Mouse (Mus musculus) lung, embryonic 15.5 days (tissue): Measurements from ENCODE around the gene Zfp969. TPM values are rescaled to one million over a fixed set of nuclear protein-coding genes. Genes with fewer than 3 reads are reported as not detected.
"Not testable (repeated sequence)": the region's sequence is repeated elsewhere in the genome, so short reads cannot be mapped to it uniquely, and the experiment has no call there.

Source experiments
- ATAC-seq: fragments of 200-750 bp; cut with Nextera tagmentation; 2 replicates; pipeline ENCODE4 v1.8.0; 2017; ENCODE audit warnings: moderate number of reproducible peaks, borderline replicate concordance; ENCODE audit not compliant: low FRiP score, low TSS enrichment; ENCODE audit errors: extremely low read depth
- H3K27ac ChIP-seq: fragments of 300-500 bp; sonication (generic); 2 replicates; pipeline ENCODE4 v1.5.1; 2015; ENCODE audit warnings: moderate library complexity, mild to moderate bottlenecking, inconsistent platforms
- H3K27me3 ChIP-seq: fragments of 300-500 bp; sonication (generic); 2 replicates; pipeline ENCODE4 v1.6.1; 2015; ENCODE audit warnings: inconsistent platforms
- H3K36me3 ChIP-seq: fragments of 300-500 bp; sonication (generic); 2 replicates; pipeline ENCODE4 v1.6.1; 2015; ENCODE audit warnings: inconsistent platforms
- H3K4me1 ChIP-seq: fragments of 300-500 bp; sonication (generic); 2 replicates; pipeline ENCODE4 v1.6.1; 2015; ENCODE audit warnings: inconsistent platforms
- H3K4me2 ChIP-seq: fragments of 300-500 bp; sonication (generic); 2 replicates; pipeline ENCODE4 v1.6.1; 2015; ENCODE audit warnings: inconsistent platforms, mild to moderate bottlenecking, moderate library complexity
- H3K4me3 ChIP-seq: fragments of 300-500 bp; sonication (generic); 2 replicates; pipeline ENCODE4 v1.5.1; 2015; ENCODE audit warnings: mild to moderate bottlenecking, inconsistent platforms
- H3K9ac ChIP-seq: fragments of 300-500 bp; sonication (generic); 2 replicates; pipeline ENCODE4 v1.6.1; 2015; ENCODE audit warnings: inconsistent platforms
- H3K9me3 ChIP-seq: fragments of 300-500 bp; sonication (generic); 2 replicates; pipeline ENCODE4 v1.6.1; 2016; ENCODE audit warnings: inconsistent platforms
- WGBS: fragments of 180-500 bp; shearing (Covaris S2); methylation state at CpG from one replicate; pipeline ENCODE4 v1.1.7; 2015; 5-methylcytosine and 5-hydroxymethylcytosine counted together
- polyA plus RNA-seq: library from polyadenylated mRNA; unstranded; fragments of >200 nt; fragmentation: Nextera tagmentation; extraction: Ambion mirVana; gene quantifications from 2 replicates; pipeline ENCODE4 v1.2.1, GENCODE M21; 2015

Zfp969 gene
- polyA plus RNA-seq = 24.2 and 34.0 TPM in 2 replicates

DNA sequence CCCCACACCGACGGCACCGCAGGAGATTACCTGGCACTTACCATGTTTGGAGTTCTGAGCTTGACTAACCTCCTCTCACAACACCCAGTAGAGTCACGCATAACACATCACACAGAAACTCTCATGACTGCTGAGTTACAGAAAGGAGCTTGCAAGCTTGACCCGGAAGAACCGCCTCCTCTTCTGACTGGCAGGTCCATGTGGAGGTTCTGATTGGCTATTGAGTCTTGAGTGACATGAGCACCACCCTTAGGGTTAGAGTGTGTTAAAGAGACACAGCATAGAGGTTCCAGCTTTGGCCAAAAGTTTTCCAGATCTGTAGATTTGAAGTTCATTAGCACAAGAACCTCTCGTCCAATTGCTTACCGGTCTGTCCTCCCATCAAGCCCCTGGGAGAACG is at the start of gene Zfp969:
Gene Zfp969 (minus strand): TSS at position 101 of the 400 bp plus-strand sequence.
- WGBS = no CpG with 5 or more reads among the region's 9 CpGs
- not testable (repeated sequence) for H3K4me1 ChIP-seq

GRCm38 (mm10) chr2:175741237-175741636 is 37.8 kb upstream of the Zfp969 start, which contains the start of gene Gm2007:
TSS of gene Gm2007 (plus strand) at chr2:175741537.
- H3K4me3 ChIP-seq, ATAC-seq, H3K9me3 ChIP-seq, H3K27me3 ChIP-seq, H3K9ac ChIP-seq, H3K4me1 ChIP-seq, H3K27ac ChIP-seq, H3K4me2 ChIP-seq, H3K36me3 ChIP-seq: not testable (repeated sequence)
- WGBS = no CpG with 5 or more reads among the region's 2 CpGs

More for the DNA sequence above, at the start of gene Zfp969:
- not testable (repeated sequence) for H3K4me3 ChIP-seq, H3K4me2 ChIP-seq, H3K27me3 ChIP-seq, H3K9me3 ChIP-seq, H3K36me3 ChIP-seq, ATAC-seq, H3K9ac ChIP-seq, H3K27ac ChIP-seq

GRCm38 (mm10) chr2:175643678-175644077 is 59.8 kb downstream of the Zfp969 start, which contains the start of gene Gm11007:
TSS of gene Gm11007 (plus strand) at chr2:175643978.
- ATAC-seq, H3K27me3 ChIP-seq, H3K27ac ChIP-seq, H3K9me3 ChIP-seq, H3K9ac ChIP-seq, H3K36me3 ChIP-seq, H3K4me2 ChIP-seq, H3K4me3 ChIP-seq, H3K4me1 ChIP-seq: not testable (repeated sequence)
- no CpG with 5 or more reads among the region's 2 CpGs for WGBS

Other genes starting within 250 kb of the Zfp969 start
- gene Zfp965, start 233.7 kb downstream of the Zfp969 start, polyA plus RNA-seq = 6.3 and 7.7 TPM in 2 replicates
- gene Gm11007, start 59.7 kb downstream of the Zfp969 start, polyA plus RNA-seq = not detected in 2 replicates
- gene Gm2007, start 37.9 kb upstream of the Zfp969 start, polyA plus RNA-seq = not detected in 2 replicates
- 3.9 and 5.0 TPM in 2 replicates for gene Gm14288, start 97.4 kb upstream of the Zfp969 start, polyA plus RNA-seq
- gene Gm6710, start 165.6 kb upstream of the Zfp969 start, polyA plus RNA-seq = 19.5 and 20.1 TPM in 2 replicates
- 2.7 and 3.4 TPM in 2 replicates for gene Zfp966, start 227.5 kb upstream of the Zfp969 start, polyA plus RNA-seq